Mouse (Mus musculus): Measurements from ENCODE around the gene Tmf1.

The Tmf1 gene

DNA sequence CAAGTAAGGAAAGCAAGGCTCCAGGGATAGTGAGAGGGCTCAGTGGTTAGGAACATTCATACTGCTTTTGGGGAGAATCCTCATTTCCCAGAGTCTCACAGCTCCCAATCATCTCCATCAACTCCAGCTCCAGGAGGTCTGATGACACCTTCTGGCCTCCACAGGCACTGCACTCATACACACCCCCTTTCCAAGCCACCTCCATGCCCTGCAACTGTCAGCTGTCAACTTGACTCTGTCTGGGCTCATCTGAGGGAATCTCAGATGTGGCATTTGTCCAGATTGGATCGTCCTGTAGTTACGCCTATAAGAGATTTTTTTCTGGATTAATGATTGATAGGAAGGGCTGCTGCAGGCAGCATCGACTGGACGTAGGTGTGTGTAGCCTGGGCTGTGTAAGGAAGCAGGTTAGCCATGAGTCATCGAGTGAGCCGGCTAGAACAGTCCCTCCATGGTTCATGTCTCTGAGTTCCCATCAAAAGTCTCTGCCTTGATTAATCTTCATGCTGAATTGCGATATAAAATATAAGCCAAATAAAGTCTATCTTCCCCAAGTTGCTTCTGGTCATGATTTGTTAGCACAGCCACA, 74.6 kb downstream of the Tmf1 start:
- no peak for DNase-seq
